Mouse (Mus musculus) gastrocnemius, postnatal 10 days (tissue): ENCODE measurements around the gene BC030867. TPM values are rescaled to one million over a fixed set of nuclear protein-coding genes. Genes with fewer than 3 reads are reported as not detected.

Source experiments
- microRNA-seq, 2 experiments: library from miRNA; unstranded; fragments of <30 nt; microRNA quantifications; one replicate each; pipeline ENCODE4 v1.2.0; 2021
- total RNA-seq, 2 experiments: library from RNA; stranded (reverse); gene quantifications; 2 replicates each; pipeline ENCODE4 v1.2.3; 2021

Gene BC030867
- total RNA-seq, 2 experiments from 2014 or later, result 0.99 to 1.2 TPM

Small RNA genes within 50 kb of the gene (microRNA-seq; reads per million reads assigned to microRNA genes)
- gene Mir8101, result 0.32 to 2.0 reads per million in 2 experiments

Other genes with a start within 250 kb of the BC030867 start
- 10 to 100 TPM; 76.8 to 83.7 TPM for gene Mpp3, start 220.4 kb upstream of the BC030867 start, total RNA-seq
- 10 to 100 TPM; 18.0 to 20.4 TPM for gene Cd300lg, start 207.4 kb upstream of the BC030867 start, total RNA-seq
- 1 to 10 TPM; 1.1 to 1.5 TPM for gene Mpp2, start 160.4 kb upstream of the BC030867 start, total RNA-seq
- gene Ppy, start 147.6 kb upstream of the BC030867 start, total RNA-seq, result not detected
- gene Pyy, start 141.1 kb upstream of the BC030867 start, total RNA-seq, result not detected
- gene Nags, start 103.4 kb upstream of the BC030867 start, total RNA-seq, result not detected
- 10 to 100 TPM; 13.7 to 15.9 TPM for gene Tmem101, start 92.5 kb upstream of the BC030867 start, total RNA-seq
- 10 to 100 TPM; 83.1 to 84.4 TPM for gene Lsm12, start 63.6 kb upstream of the BC030867 start, total RNA-seq
- 10 to 100 TPM; 32.2 to 34.6 TPM for gene G6pc3, start 59.3 kb upstream of the BC030867 start, total RNA-seq
- gene Hdac5, start 18.7 kb upstream of the BC030867 start, total RNA-seq, result 10 to 100 TPM; 68.5 to 86.9 TPM
- 10 to 100 TPM; 48.7 to 54.4 TPM for gene Asb16, start 19.9 kb downstream of the BC030867 start, total RNA-seq
- 10 to 100 TPM; 15.7 to 18.9 TPM for gene Tmub2, start 36.0 kb downstream of the BC030867 start, total RNA-seq
- gene Atxn7l3, start 47.7 kb downstream of the BC030867 start, total RNA-seq, result 10 to 100 TPM; 20.8 to 25.5 TPM
- gene Ubtf, start 70.9 kb downstream of the BC030867 start, total RNA-seq, result 10 to 100 TPM; 56.0 to 64.8 TPM
- 10 to 100 TPM in 1 of 2 experiments, 1 to 10 TPM in 1; 2.1 to 10.7 TPM for gene Slc4a1, start 117.3 kb downstream of the BC030867 start, total RNA-seq
- 1 to 10 TPM in 1 of 2 experiments, under 1 TPM in 1; 0.87 to 1.9 TPM for gene Rundc3a, start 144.5 kb downstream of the BC030867 start, total RNA-seq
- 10 to 100 TPM; 51.7 to 53.5 TPM for gene Slc25a39, start 159.1 kb downstream of the BC030867 start, total RNA-seq
- 10 to 100 TPM; 81.6 to 93.6 TPM for gene Grn, start 181.4 kb downstream of the BC030867 start, total RNA-seq
- gene Fam171a2, start 198.8 kb downstream of the BC030867 start, total RNA-seq, result 10 to 100 TPM; 11.7 to 12.3 TPM
- 1 to 10 TPM; 1.9 to 3.7 TPM for gene Itga2b, start 221.2 kb downstream of the BC030867 start, total RNA-seq